Mouse (Mus musculus): ENCODE data around the gene Rufy3.

- TF ChIP-seq POLR2A (IDR thresholded peaks at IDR 0.05; ENCODE audit: low read depth, low read length), result no peak
- no peak for TF ChIP-seq CTCF (conservative IDR thresholded peaks at IDR 0.05 in 1 of 2, IDR thresholded peaks at IDR 0.05 in 1 of 2; ENCODE audit: low read depth in 2 of 2, low read length in 2 of 2)
- no peak for TF ChIP-seq EP300 (IDR thresholded peaks at IDR 0.05; ENCODE audit: low read length)
- TF ChIP-seq ZNF384 (IDR thresholded peaks at IDR 0.05; ENCODE audit: low read depth, low read length), result no peak
- no peak for TF ChIP-seq MYC (IDR thresholded peaks at IDR 0.05; ENCODE audit: low read depth, low read length)
- TF ChIP-seq MAX (IDR thresholded peaks at IDR 0.05; ENCODE audit: low read length), result no peak
- TF ChIP-seq E2F4 (IDR thresholded peaks at IDR 0.05; ENCODE audit: insufficient replicate concordance, low read depth, low read length), result no peak
- no peak for TF ChIP-seq ELF1 (IDR thresholded peaks at IDR 0.05; ENCODE audit: low read depth, low read length)
- TF ChIP-seq NELFE (IDR thresholded peaks at IDR 0.05; ENCODE audit: low read depth, low read length), result no peak
- no peak for TF ChIP-seq TBP (conservative IDR thresholded peaks at IDR 0.05; ENCODE audit: low read depth, low read length)
- TF ChIP-seq USF2 (conservative IDR thresholded peaks at IDR 0.05; ENCODE audit: low read depth, low read length), result no peak
- no peak for TF ChIP-seq ZC3H11A (IDR thresholded peaks at IDR 0.05; ENCODE audit: low read depth, low read length)
- TF ChIP-seq CHD1 (IDR thresholded peaks at IDR 0.05; ENCODE audit: low read depth, low read length), result no peak
These were observed 115.7 kb downstream of the Rufy3 start for GRCm38 (mm10) chr5:88680567-88680966.

All from CH12.LX (cell line).